Mouse (Mus musculus): Measurements from ENCODE around the gene Hspb11.

GRCm38 (mm10) chr4:107252522-107252921 is 871 bp upstream of the Hspb11 start:
- TF ChIP-seq POLR2A (IDR thresholded peaks at IDR 0.05; ENCODE audit: insufficient read length, low read depth) (no peak), TCF12 (IDR thresholded peaks at IDR 0.05; ENCODE audit: insufficient read depth, poor library complexity, severe bottlenecking) (no peak), MAX (IDR thresholded peaks at IDR 0.05; ENCODE audit: low read depth) (no peak), MYOD1 (IDR thresholded peaks at IDR 0.05; ENCODE audit: control insufficient read depth in 1 of 3, insufficient read length in 2 of 3, low read depth in 2 of 3) (no peak), USF1 (IDR thresholded peaks at IDR 0.05; ENCODE audit: low read depth) (no peak), POLR2AphosphoS2 (IDR thresholded peaks at IDR 0.05; ENCODE audit: insufficient read length, low read depth) (no peak), MYOG (IDR thresholded peaks at IDR 0.05; ENCODE audit: control insufficient read depth in 1 of 3, insufficient read depth in 1 of 3, insufficient read length in 2 of 3, low read depth in 2 of 3) (no peak), TCF3 (IDR thresholded peaks at IDR 0.05; ENCODE audit: insufficient read length, low read depth) (no peak), CEBPB (IDR thresholded peaks at IDR 0.05; ENCODE audit: insufficient read depth, poor library complexity, severe bottlenecking) (no peak), E2F4 (IDR thresholded peaks at IDR 0.05; ENCODE audit: insufficient read depth) (no peak)

Data from myocyte (in vitro differentiated cells).